Mouse (Mus musculus) lung, postnatal 36 days (tissue): Measurements from ENCODE around the gene Olfr51.
A peak's percentile ranks its signal among the peaks of the same experiment; 100 is the strongest.
"Not testable (repeated sequence)": the region's sequence is repeated elsewhere in the genome, so short reads cannot be mapped to it uniquely, and the experiment has no call there.

Experiments used
- DNase-seq: peaks from one replicate; pipeline ENCODE4 v3.0.0; 2022; ENCODE audit warnings: mixed read lengths

Gene Olfr51

DNA sequence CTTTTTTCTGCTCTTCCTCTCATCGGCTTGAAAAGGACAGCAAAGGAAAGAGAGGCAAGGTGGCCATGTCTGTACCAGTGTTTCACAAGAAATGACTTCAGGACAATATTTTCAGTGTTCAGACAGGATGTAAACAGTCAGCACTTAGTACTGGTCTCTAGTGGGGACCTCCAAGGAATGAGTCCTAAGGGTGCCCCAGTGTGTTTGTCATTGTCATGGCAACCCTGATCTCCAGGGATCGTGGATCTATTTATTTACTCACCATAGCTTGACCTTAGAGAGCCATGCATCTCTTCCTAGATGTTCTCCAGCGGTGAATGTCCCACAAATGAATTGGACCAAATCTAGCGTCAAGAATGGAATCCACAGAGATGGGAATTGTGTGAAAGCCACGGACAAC is at the start of gene Olfr51:
Gene Olfr51 (plus strand): TSS at position 301 of the 400 bp plus-strand sequence.
- no peak for DNase-seq

DNA sequence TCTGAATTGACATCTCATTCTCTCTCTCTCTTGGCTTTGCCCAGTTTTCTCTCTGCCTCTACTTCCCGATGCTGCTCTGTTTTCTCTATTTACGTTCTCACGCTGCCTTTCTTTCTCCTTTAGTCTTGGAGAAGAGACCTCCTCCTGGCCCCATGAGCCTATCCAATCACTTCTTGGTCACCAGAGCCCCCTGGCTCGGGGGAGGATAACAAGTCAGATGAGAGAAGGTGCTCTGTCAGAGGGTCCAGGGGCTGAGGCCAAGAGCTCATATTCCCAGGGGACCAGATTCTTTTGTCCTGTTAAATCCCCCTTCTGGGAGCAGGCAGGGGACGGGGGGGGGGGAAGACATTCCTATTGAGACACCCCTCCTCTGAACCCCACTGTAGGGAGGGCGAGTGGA is 49.7 kb upstream of the Olfr51 start, which contains the start of gene Prop1:
Gene Prop1 (minus strand): TSS at position 101 of the 400 bp plus-strand sequence.
- no peak for DNase-seq

DNA sequence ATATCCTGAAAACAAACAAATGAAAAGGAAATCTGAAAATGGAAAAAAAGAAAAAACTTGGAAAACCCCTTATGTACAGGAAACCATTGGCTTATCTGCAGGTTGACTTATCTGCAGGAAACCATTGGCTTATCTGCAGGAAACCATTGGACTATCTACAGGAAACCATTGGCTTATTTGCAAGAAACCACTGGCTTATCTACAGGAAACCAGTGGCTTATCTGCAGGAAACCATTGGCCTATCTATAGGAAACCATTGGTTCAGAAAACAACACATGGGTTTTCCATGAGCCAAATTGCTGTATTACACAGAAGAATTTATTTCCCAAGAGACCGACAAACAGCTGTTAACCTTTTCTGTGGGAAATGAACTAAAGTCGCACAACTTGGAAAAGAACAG is 38.5 kb upstream of the Olfr51 start:
- peak; percentile 21 for DNase-seq

DNA sequence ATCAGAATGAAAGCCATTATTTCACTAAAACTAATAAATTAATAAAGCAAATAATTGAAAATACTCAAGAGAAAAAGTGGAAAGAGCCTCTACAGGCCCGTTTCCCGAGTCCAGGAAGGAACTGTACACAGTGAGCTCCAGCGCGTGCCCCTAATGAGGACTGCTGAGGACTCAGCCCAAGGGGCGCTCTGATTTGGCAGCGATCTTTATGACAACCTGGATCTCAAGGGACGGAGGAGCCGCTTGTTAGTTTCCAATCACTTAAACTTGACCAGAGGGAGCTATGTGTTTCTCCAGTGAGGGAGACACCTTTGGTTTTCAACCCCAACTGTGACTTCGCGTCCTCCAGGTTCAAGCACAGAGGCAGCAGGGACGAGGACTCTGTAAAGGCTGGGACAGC is 37.2 kb upstream of the Olfr51 start, which contains the start of gene Olfr1378:
Gene Olfr1378 (plus strand): TSS at position 301 of the 400 bp plus-strand sequence.
- no peak for DNase-seq

DNA sequence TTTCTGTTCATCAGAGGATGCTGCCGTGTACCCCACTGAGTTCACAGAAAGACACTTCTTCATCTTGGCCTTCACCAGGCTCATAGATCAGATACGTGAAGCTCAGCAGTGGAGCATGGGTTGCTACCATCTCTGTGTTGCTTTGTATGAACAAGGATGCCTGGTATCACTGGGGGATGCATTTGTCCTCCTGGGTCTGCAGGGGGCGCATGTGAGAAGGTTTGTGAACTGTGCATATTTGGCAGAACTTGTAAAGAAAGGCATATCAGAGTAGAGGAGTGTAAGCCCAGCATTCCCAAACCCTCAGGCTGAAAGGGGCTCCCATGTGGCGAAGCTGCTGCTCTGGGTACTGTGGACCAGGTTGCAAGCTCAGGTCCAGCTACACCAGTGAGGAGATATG is 26.2 kb upstream of the Olfr51 start:
- no peak for DNase-seq

DNA sequence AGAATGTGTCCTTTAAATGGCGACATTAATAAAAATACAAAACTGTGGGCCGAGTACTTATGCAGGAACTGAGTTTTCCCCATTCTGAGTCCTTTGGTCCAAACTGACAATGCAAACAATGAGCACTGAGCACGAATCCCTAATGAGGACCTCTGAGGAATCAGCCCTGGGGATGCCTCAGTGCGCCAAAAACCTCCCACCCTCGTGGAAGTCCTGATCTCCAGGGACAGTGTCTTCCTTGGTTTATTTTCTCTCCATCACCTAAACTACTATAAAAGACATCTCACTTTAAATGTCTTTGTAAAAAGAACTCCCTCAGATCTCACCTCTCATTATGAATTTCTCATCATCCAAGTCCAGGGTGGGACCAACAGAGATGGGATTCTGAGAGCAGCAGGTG is 21.7 kb upstream of the Olfr51 start, which contains the start of gene Olfr1377:
Gene Olfr1377 (plus strand): TSS at position 301 of the 400 bp plus-strand sequence.
- DNase-seq: no peak

DNA sequence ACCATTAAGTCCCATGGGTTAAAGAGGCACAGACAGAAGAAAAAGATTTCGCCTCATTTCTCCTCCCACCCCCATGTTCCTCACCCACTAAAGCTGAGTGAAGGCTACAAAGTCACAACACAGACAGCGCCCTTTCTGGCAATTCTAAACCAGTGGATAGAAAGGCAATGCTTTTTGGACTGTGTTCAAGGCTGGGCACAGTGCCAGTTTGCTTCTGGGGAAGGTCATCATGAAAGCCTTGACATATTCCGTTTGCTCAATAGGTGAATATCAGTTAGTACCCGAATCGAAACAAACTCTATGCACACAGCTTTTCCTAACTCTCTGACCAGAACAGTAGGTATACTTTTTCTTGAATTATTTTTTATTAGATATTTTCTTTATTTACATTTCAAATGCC is 8.4 kb downstream of the Olfr51 start:
- DNase-seq: peak; percentile 21

DNA sequence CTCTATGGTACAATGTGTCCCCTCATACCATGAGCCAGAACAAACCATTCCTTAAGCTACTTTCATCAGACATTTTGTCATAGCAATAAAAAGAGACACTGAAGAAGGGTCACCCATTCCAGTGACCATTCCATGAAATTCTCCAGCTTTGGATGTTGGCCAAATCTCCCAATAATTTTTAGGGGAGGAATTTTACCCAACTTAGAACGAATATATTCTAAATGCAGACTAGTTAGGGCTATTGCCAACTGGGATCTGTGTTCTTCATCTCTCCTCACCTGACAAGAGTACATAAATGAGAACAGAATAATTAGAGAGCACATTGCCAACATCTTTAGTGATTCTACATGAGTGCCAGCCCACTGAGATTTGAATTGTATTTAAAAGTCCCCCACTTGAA is 10.5 kb downstream of the Olfr51 start, which contains the start of gene Olfr54:
Gene Olfr54 (plus strand): TSS at position 301 of the 400 bp plus-strand sequence.
- no peak for DNase-seq

DNA sequence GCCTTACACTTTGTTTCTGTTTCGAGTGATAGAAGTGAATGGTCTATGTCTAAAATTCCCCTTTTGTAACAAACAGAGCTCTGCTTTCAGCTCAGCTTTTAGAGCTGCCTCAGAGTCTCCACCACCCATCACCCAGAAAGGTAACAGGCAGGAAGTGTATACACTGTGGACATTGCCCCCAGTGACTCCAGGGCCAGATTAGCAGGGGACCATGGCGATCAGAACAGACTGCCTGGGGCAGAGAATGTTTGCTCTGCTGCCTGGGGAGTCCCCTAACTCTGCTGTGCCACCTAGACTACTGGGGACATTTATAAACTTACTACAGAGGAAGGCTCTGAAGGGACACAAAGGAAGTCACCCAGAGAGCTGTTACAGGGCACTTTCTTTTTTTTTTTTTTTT is 12.9 kb downstream of the Olfr51 start:
- DNase-seq: no peak

DNA sequence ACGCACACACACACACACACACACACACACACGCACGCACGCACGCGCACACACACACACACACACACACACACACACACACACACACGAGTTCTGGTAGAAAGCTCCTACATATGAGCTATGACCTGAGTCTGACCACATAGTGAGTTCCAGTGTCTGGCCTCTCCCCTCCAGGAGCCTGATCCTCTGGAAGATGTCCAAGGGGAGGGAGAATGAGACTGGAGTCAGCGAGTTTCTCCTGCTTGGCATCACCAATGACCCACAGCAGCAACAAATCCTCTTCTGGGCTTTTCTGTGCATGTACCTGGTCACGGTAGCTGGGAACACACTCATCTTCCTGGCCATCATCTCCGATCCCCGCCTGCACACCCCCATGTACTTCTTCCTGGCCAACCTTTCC is 23.4 kb downstream of the Olfr51 start:
- not testable (repeated sequence) for DNase-seq

DNA sequence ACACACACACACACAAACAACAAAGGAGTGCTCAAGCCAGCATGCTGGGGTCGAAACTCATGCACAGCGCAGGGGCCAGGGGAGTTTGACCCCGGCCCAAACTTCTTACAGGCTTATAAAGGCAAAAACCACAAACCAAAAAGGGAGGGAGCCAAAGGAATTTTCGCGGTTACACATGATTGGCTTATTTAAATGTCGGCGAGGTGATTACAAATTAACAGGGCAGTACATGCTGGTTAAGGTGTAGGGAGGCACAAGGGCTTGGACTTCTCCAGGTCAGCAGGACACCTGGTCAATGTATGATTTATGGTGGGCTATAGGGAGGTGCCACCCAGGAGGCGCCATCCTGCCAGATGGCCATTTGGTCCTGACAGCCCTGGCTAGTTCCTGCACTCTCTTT is 26.0 kb downstream of the Olfr51 start:
- DNase-seq: not testable (repeated sequence)

DNA sequence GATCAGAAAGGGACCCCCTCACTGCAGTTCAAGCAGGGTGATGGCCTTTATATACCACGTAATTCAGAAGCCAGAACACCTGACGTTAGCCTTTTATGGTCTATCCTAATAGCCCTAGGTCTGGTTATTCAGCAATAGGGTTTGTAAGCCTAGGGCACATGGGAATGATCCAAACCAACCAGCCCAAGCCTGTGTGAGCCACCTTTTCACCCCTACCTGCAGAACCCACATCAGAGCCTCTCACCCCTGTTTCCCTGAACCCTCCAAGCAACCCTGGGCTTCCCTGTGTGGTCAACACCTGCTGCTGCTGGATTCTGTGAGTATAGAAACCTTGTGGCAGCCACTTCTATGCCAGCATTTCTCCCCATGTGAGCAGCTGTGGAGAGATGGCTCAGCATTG is 26.8 kb downstream of the Olfr51 start:
- DNase-seq: no peak

DNA sequence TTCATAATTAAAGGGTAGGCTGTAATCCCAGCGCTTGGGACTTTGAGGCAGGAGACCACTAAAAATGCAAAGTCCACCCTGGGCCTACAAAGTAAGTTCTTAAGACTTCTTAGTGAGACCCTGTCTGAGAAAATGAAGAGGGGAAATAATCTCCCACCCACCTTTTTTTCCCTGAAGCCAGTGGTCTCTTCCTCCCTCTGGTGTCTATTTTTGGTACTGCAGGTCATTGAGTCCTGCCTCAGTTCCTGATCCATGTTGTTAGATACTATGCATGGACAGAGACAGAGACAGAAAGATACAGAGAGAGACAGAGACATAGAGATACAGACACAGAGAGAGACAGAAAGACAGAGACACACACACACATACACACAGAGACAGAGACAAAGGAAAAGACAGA is 29.5 kb downstream of the Olfr51 start:
- DNase-seq: peak; percentile 53

DNA sequence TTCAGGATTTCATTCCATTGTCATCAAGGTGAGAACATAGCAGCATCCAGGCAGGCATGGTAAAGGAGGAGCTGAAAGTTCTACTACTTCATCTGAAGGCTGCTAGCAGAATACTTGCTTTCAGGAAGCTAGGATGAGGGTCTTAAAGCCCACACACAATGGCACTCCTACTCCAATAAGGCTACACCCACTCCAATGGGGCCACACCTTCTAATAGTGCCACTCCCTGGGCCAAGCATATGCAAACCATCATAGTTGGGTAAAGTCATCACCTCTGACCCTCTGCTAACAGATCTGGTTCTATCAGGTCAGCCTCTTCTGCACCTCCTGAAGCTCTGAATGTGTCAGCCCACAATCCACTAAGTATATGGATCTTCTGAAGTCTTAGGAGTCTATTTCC is 30.7 kb downstream of the Olfr51 start:
- not testable (repeated sequence) for DNase-seq

DNA sequence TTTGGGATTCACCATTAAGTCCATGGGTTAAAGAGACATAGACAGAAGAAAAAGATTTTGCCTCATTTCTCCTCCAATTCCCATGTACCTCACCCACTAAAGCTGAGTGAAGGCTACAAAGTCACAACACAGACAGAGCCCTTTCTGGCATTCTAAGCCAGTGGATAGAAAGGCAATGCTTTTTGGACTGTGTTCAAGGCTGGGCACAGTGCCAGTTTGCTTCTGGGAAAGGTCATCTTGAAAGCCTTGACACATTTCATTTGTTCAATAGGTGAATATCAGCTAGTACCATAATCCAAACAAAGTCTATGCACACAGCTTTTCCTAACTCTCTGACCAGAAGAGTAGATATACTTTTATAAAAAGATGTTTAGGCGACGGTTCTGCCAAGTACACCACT is 32.6 kb downstream of the Olfr51 start:
- no peak for DNase-seq

DNA sequence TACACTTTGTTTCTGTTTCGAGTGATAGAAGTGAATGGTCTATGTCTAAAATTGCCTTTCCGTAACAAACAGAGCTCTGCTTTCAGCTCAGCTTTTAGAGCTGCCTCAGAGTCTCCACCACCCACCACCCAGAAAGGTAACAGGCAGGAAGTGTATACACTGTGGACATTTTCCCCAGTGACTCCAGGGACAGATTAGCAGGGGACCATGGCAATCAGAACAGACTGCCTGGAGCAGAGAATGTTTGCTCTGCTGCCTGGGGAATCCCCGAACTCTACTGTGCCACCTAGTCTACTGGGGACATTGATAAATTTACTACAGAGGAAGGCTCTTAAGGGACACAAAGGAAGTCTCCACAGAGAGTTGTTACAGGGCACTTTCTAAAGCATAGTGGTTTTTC is 41.4 kb downstream of the Olfr51 start:
- not testable (repeated sequence) for DNase-seq

DNA sequence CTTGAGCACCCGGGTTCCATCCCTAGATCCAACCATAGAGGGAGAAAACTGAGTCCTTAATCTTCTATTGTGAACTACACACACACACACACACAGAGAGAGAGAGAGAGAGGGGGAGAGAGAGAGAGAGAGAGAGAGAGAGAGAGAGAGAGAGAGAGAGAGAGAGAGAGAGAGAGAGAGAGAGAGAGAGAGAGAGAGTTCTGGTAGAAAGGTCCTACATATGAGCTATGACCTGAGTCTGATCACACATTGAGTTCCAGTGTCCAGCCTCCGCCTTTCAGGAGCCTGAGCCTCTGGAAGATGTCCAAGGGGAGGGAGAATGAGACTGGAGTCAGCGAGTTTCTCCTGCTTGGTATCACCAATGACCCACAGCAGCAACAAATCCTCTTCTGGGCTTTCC is 44.4 kb downstream of the Olfr51 start, which contains the start of gene Olfr1375:
Gene Olfr1375 (plus strand): TSS at position 301 of the 400 bp plus-strand sequence.
- DNase-seq: not testable (repeated sequence)

DNA sequence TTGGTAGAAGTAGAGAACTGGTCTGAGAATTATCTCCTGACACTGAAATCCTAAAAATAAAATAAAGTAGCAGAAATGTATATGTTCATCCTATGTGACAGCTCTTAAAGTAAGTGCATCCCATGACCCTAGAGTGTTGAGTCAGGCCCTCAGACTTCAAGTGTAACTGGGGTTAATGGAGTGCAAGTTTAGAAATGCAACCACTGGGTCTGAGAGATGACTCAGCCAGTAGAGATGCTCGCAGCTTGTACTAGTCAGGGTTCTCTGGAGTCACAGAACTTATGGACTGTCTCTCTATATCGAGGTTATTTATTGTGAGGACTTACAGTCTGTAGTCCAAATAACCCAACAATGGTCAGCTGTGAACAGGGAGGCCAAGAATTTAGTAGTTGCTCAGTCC is 48.3 kb downstream of the Olfr51 start:
- DNase-seq: no peak

DNA sequence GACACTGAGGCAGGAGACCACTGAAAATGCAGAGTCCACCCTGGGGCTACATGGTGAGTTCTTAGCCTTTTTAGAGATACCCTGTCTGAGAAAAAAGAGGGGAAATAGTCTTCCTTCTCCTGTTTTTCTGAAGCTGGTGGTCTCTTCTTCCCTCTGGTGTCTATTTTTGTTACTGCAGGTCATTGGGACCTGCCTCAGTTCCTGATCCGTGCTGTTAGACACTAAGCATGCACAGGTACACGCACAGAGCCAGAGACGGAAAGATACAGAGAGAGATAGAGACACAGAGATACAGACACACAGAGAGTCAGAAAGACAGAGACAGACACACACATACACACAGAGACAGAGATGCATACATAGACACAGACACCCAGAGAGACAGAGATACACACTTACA is 49.8 kb downstream of the Olfr51 start:
- peak; percentile 1 for DNase-seq

DNA sequence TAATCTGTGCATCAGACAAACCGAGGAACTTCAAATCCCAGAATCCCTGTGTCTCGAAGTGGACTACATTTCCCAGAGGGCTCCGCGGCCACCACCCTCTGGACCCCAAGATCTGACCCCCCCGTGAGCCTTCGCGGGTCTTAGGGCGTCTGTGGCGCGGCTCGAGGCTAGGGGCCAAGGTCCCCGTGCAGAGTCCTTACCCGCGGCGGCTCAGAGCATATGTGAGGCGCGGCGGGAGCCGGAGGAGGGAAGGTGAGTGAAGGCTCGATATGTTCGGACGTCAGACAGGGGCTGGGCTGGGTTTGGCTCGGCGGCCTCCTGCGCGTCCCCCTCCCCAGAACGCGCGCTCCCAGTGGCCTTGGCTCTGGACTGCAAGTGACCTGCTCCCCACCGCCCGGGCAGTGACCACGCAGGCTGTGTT is 55.8 kb downstream of the Olfr51 start, which contains the start of gene Zfp354a:
Gene Zfp354a (plus strand): TSS at position 107 of the 421 bp plus-strand sequence.
- DNase-seq: peak; percentile 79
